Mouse (Mus musculus) layer of hippocampus, postnatal 25 days (tissue): ENCODE measurements around the gene Vps35l. TPM values are rescaled to one million over a fixed set of nuclear protein-coding genes. Genes with fewer than 3 reads are reported as not detected.

Experiments
- DNase-seq, 2 experiments: peaks; one replicate each; pipeline ENCODE4 v3.0.0; 2022; ENCODE audit warnings: mixed read lengths in 2 of 2, low spot score in 1 of 2; ENCODE audit errors: extremely low spot score in 1 of 2
- total RNA-seq, 2 experiments: library from RNA; stranded (reverse); gene quantifications; 2 replicates each; pipeline ENCODE4 v1.2.3; 2021

The Vps35l gene
- total RNA-seq, 2 experiments from 2014 or later = 62.8 to 68.5 TPM

DNA sequence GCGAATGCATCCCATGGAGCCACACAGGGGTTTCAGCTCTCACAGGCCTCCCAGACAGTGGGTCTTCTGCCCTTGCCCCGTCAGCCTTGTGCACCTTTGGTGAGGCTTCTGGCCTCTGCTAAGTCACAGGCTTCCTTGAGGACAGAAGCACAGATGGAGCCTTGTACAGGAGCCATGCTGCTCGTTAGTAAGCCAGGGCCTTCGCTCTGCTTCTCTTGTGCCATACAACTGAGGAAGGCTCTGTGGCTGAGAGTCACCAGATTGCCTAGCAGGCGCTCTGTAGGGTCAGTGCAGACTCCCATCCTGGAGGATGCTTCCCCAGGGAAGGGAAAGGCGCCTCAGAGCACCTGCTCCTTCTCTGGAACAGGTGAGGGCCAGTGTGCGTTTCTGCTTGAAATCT lies 36.0 kb downstream of the Vps35l start:
- no peak for DNase-seq

DNA sequence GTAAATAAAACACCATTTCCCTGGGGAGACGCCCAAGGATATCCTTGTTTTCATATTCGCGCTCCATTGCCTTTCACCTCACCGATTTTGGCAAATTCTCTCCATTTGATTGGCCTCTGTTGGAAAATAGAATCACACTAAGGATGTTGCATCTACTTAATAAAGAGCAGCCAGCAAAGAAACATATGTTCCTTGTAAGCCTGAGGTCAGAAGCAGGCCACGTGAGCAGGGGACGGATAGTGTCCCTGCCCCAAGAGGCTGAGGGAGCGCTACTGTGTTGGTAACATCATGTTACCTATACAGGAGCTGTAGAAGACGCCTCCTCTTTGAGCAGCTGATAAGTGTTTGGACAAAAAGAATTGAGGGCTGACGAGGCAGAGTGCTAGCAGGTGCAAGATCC lies 36.5 kb downstream of the Vps35l start:
- no peak for DNase-seq

DNA sequence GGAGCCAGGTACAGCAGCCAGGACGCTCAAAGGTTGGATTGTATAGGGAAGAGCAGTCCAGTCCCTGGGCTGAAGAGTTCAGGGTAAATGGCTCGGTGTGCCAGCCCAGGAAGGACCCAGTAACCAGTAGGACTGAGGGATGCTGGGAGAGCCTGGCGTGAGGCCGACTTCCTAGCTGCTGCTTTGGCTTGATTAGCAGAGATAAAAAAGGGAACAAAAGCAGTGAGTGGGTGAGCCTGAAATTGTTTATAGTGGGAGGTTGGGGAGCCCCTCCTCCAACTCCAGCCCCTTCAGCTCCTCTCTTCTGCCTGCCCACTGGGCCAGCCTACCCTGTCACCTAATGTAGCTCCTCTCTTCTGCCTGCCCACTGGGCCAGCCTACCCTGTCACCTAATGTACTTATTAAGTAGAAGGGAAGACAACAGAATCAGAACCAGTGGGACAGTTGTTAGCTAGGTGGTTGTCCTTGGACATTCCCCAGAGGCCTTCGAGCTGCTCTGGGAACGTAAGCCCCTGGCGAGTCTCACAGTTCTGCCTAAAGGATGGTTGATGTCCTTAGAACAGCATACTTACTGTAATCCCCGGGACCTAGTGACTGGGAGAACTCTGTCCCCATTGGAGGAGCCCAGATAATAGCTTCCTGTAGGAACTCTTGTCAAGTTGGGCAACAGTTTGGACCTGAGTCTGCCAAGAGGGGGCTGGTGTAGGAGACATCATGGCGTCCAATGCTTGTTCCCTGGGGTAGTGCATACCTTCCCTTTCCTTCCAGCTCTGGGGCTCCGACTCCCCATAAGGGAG lies 37.8 kb downstream of the Vps35l start:
- DNase-seq = peak; percentile 22 to 59

DNA sequence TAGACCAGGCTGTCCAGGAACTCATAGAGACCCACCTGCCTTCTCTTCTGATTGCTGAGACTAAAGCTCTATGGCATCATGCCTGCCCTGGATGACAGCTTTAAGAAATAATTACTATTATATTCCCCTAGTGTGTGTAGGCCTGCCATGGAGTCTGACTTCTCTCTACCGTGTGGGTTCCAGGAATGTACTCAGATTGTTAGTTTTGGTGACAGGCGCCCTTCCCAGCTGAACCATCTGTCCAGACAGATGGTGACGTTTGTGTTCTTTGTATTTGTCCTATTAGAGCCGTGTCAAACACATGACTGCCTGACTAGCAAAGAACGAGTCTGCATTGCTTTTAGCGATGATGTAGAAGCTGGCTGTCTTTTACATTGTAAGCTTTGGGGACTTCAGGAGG lies 38.5 kb downstream of the Vps35l start:
- peak; percentile 23 to 57 for DNase-seq

DNA sequence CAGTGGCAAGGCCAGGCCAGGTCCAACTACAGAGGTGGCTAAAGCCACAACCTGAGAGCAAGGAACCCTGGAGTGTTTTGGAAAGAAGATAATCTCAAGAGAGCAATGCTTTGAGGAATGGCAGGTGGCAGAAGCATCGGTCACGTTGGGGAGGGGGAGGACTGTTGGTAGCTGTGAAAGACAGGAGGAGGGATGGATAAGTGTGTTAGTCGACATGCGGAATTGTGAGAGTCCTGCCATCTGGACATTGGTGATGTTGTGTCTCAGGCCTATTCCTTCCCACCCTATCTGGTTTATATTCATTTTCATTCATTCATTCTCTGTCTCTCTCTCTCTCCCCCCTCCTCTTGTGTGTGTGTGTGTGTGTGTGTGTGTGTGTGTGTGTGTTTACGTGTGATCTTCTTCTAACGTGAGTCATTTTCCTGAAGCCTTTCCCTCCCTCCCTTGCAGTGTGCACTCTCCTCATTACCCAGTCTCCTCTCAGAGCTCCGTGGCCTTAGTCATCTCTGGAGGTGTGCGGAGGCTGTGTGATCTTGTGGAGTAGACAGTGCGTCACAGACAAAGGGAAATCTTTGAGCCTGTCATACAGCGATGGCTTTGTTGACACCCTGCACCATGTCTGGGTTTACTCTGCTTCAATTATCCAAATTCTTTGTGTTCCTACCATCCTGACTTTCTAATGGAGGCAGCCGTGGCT lies 43.4 kb downstream of the Vps35l start:
- no peak for DNase-seq

DNA sequence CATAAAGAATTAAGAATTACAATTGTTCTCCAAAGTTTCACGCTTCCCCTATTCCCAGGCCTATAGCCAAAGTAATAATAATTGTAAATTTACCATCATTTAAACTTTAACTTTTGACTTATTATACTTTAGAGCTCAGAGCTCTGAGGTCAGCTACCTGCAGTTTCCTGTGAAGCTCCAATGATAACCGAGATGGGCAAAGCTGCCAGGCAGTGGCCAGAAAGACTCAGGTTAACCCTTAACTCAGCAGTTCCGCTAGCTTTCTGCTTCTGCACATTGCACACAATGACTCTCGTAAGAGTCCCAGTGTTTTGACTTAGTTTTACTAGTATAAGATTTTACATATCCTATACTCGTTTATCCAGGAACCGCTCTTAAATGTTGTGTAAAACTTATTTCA lies 46.1 kb downstream of the Vps35l start:
- DNase-seq = no peak

DNA sequence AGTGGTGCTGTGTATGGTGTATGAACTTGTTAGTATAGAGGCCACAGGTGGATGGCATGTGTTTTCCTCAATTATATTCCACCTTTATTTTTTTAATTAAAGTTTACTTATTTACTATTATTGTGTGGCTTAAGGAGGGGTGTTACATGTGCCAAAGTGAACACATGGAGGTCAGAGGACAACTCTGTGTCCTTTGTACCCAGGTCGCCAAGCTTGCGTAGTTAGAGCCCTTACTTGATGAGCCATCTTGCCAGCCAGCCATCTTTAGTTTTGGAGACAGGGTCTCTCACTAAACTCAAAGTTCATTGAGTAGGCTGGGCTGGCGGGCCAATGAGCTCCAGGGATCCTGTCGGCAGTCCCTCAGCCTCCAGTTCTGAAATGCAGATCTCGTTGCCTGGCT lies 47.3 kb downstream of the Vps35l start:
- DNase-seq = no peak

DNA sequence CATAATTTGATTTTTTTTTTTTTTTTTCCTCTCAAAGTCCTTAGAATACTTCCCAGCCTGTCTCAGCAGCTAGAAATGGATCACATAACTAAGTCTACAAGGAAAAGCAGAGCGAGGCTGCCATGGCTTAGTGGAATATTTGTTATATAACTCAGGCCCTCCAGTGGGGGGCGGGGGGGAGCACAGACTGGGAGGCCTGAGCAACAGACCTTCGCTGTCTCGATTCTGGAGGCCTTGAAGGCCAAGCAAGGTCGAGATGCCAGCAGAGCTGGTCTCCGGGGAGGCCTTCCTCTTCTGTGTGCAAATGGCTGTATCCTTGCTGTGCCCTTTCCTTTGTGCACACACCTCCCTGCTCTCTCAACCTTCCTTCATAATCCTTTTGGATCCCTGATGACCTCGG lies 48.5 kb downstream of the Vps35l start:
- no peak for DNase-seq

DNA sequence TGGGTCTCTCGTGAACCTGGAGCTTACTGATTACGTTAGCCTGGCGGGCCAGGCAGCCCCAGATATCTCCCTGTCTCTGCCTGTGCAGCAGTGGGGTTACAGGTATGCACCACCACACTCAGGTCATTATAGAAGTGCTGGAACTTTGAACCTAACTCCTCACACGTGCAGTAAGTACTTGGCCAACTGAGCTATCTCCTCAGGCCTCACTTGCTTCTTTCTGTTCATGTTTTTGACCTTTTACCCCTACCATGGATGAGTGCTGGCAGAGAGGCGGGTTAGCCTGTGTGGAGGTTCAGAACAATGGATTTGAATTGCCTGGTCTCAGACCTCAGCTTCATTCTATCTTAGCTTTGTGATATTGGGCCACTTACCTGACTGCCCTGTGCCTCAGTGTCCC lies 50.3 kb downstream of the Vps35l start:
- DNase-seq = no peak

DNA sequence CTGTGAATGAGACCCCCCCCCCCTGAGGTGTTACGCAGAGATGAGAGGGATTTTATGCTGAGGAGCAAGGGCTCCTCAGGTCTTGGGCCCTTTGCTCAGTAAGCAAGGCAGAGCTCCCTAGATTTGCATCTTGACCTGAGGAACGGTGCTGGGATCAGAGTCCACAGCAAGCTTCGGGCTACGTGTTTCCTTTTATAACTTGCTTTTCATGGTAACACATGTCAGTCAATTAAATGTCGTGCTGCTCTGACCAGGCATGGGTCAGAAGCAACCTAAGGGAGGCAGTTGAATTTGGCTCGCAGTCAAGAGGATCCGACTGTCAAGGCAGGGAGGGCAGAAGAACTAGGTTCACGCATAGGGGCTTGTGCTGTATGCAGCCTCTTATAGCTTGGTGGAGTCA lies 53.9 kb downstream of the Vps35l start:
- DNase-seq = no peak

DNA sequence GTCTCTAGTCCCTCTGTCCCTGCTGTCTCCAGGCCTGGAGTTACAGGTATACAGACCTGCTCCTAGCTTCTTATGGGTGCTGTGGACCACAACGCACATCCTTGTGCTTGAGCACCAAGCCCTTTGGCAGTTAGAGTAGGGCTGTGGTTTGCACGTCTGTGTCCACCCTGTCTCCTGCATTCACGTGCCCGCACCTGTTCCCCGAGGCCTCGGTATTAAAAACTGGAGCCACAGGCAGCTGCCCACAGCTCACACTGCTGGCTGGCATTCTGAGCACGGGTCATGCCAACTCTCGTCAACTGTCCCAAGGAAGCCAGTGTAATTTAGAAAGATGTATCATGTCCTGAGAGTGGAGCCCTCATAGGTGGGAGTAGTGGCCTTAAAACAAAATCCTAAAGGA lies 55.8 kb downstream of the Vps35l start:
- no peak for DNase-seq

DNA sequence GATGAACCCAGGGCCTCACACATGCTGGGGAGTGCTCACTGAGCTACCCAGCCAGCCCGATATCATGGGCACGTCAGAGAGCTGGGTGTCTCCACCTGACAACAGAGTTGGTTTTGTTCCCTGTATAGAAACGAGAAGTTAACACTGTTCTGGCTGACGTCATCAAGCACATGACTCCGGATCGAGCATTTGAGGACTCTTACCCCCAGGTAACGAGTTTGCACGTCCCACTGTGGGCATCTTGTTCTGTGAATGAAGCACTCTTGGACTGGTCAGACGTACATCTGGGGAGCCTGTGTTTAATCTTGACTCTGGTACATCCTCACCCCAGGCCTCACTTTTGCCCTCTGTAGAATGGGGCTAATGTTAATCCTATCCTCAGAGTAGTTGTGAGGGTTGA lies 56.8 kb downstream of the Vps35l start:
- no peak for DNase-seq

DNA sequence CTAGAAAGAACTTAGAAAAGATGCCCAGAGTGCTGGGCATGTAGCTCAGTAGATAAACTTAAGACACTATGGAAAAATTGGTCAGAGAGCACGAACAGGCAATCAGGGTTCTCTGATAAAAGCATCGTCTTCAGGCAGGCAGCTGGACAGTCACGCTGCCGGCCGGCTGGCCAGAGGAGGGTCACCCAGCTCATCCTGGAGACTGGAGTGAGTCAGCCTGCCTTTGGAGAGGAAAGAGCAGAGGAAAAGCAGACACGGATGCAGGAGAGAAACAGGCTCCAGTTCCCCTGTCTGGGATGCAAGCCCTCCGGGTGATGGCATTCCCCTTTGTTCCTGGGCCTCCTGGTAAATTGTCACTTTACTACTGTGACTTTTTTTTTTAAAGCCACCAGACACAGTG lies 57.6 kb downstream of the Vps35l start:
- DNase-seq = no peak

DNA sequence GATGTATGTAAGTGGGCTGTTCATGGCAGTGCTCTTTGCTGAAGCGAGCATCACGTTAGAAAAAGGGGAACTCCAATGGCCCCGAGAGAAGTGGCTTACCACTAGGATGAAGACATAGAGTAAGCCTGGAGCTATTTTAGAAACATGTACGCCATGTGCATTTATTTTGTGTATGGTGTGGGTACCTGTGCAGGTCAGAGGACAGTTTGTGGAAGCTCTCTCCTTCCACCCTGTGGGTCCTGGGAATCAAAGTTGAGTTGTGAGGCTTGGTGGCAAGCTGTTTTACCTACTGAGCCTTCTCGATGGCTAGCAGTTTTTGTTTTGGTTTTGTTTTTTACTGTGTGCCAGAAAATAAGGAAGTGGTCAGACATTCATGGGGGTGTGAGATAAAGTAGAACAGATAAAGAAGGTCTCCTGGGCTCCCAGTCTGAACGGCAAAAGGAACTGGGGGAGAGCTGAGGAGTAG lies 58.1 kb downstream of the Vps35l start:
- no peak for DNase-seq

DNA sequence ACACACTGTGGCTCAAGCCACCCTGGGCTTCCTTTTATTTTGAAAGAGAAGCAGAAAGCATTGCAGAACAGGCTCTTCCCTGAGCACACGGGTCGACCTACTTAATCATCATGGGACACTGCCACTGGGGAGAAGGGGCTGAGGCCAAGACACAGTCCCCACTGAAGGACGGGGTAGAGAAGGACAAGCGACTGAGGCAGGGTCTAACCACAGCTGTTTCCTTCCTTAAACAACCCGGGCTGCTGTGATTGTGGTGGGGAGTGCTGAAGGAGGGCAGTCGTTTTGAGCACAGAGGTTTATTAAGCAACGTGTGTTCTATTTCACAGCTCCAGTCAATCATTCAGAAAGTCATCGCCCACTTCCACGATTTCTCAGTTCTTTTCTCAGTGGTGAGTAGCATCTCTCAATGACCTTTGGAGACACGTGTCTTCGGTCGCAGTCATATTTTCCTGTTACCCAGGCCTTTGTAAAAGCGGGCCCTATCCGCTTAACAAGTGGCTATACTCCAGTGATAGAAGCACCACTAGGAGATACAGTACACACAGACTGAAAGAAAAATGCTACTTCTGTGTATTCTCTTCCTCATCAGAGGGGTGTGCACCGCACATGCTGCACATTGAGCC lies 60.2 kb downstream of the Vps35l start:
- no peak for DNase-seq

DNA sequence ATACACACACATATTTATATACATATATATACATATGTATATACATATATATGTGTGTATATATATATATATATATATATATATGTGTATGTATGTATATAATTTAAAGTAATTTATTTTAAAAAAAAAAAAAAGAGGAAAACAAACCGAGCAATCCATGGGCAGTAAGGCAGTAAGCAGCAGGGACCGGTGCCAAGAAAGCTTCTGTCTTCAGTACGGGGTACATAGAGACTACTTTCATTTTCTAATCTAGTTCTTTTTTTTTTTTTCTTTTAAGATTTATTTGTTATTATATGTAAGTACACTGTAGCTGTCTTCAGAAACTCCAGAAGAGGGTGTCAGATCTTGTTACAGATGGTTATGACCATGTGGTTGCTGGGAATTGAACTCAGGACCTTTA lies 61.8 kb downstream of the Vps35l start:
- DNase-seq = no peak

DNA sequence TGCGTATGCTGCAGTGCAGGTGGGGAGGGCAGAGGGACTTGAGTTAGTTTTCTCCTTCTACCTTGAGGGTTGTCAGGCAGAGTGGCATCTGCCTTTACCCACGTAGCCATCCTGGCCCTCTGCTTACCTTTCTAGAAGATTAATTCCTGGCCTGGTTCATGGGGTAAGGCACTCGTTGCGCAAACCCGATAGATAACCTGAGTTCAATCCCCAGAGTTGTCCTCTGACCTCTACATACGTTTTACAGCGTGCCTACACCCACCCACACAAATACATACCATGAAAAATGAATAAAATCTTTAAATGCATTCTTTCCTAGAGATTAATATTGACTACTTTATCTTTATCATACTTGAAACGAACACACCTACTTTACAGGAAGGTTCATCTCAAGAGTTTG lies 63.4 kb downstream of the Vps35l start:
- no peak for DNase-seq

DNA sequence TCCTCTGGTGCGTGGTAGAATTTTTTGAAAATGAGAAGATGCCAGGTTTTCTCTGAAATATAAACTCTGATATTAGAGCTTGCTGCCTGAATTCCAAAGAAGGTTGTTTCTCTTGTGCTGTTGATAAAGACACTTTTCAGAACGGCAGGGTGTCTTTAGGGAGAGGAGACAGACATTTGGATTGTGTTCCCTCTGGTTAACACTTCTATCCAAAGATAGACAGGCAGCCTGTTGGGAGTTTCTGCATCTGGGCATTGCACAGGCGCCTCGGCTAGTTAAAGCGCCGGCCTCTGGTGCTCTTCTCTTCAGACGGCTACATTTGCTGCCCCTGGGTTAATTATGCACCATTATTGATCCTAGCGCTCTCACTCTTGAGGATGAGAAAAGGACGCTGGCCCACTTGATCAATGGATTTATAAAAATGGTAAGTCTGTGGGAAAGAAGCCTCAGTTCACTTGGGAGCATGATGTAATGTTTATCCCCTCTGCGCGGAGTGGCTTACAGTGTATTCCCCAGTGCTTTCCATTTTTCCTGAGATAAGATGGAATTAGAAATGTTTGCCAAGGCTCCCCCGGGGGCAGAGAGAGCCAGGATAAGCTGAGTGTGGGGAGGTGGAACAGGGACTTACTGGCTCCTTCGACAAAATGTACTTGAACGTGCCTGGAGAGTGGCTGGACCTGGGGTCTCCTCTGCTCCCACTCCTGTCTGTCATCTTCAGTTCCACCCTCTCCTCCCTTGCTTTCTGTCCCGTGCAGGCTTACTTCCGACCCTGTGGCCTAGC lies 66.8 kb downstream of the Vps35l start:
- no peak for DNase-seq

DNA sequence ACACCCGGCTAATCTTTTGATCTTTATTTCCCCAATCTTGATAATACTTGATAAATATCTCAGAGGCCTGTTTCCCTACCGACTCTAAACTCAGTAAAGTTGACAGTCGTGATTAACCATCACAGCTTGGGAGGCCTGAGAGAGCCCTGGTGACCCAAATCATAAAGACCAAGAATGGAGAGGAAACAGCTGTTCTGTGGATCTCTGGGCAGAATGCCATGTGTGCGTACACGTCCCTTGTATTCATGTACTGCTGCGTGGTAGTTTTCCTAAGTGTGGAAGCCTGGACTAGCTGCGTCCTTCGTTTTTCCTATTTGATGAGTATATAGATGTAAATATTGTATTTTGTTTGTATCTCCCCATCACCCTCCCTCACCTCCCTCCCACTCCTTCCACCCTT lies 67.9 kb downstream of the Vps35l start:
- DNase-seq = no peak

DNA sequence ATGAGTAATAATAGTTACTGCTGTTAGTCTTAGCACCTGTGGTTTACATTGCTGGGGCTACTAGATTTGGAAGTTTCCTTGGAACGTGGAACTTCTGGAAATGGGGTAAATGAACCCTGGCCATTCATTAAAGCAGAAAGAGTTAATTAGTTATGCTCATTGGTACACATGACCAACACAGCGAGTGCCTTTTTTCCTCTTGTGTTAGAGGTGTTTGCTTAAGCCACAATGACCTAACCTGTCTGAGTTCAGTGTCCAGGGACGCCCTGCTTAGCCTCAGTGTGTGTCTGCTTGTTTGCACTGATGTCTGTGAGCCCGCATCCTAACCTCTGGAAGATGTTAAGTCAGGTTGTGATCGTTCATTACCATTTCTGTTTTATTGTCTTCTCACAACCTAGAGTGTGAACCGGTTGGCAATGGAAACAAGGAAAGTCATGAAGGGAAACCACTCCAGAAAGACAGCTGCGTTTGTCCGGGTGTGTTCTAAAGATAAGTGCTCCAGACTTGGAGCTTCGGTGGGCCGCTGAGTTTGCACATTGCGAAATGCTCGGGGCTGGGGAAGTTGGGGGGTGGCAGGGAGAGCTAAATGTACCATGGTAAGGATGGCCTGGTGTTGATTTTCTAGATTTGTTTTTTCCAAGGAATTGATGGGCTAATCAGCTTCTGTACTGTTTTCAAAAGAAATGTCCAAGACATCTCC lies 71.5 kb downstream of the Vps35l start:
- no peak for DNase-seq
